Mouse (Mus musculus) urinary bladder, postnatal 14 days (tissue): ENCODE data around the gene Btbd35f4.
"Not testable (repeated sequence)": the region's sequence is repeated elsewhere in the genome, so short reads cannot be mapped to it uniquely, and the experiment has no call there.

Source experiments
- DNase-seq: peaks from one replicate; pipeline ENCODE4 v3.0.0; 2021; ENCODE audit warnings: low spot score

Btbd35f4 gene

DNA sequence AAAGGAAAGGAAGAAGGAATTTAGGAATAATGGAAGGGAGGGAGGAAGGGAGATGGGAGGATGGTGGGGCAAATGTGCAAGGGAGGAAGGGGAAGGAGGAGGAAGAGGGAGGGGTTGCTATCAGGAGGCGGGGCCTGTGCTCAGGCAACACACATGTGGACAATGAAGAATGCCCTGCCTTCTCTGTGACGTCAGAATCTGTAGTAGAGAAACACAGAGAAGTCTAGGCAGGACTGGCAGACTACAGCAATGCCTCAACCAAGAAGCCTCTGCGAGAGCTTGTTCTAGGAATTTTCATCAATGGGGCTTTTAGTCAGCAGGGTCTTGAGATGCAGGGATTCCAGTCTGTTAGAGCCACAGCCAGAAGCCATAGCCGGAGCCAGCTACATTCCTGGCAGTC is at the start of gene Btbd35f4:
Gene Btbd35f4, plus strand, starts transcription at position 301 of the 400 bp plus-strand sequence.
- DNase-seq, result not testable (repeated sequence)

DNA sequence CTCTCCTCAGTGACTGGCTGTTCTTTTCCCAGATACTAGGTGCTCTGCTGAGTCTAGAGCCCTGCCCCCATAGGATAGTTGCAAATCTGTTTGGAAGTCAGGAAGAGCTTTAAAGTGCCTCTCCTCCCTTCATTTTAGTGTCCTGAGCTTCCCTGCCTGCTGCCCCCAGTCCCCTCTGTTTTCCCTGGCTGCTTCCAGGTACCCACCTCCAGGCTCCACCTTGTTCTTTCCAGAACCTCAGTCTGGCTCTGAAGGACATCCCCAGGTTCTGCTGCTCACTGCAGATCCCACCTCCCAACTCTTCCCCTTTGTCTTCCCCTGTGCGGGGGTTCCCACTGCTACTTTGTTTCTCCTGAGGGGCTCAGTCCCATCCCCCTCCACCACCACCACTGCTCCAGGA is 39.7 kb downstream of the Btbd35f4 start:
- not testable (repeated sequence) for DNase-seq
